Mouse (Mus musculus) naive thymus-derived CD4-positive, alpha-beta T cell, adult 2 months (primary cell): ENCODE results near the gene 1700010B08Rik.
"Not testable (repeated sequence)": the region's sequence is repeated elsewhere in the genome, so short reads cannot be mapped to it uniquely, and the experiment has no call there.

Experiments used
- DNase-seq: peaks from one replicate; pipeline ENCODE4 v3.0.0-alpha.2; 2011; ENCODE audit warnings: low read depth

Gene 1700010B08Rik

GRCm38 (mm10) chr2:173719115-173719514 is at the start of gene 1700010B08Rik:
TSS of gene 1700010B08Rik (plus strand) at chr2:173719415.
- not testable (repeated sequence) for DNase-seq

GRCm38 (mm10) chr2:173672328-173672896 is 46.8 kb upstream of the 1700010B08Rik start:
- DNase-seq = no peak

GRCm38 (mm10) chr2:173673469-173673868 is 45.7 kb upstream of the 1700010B08Rik start:
- no peak for DNase-seq

- no peak for DNase-seq
Measured at GRCm38 (mm10) chr2:173678593-173678992, 40.6 kb upstream of the 1700010B08Rik start.

GRCm38 (mm10) chr2:173679217-173679616 is 40.0 kb upstream of the 1700010B08Rik start:
- peak; percentile 62 for DNase-seq

- DNase-seq = no peak
Measured at GRCm38 (mm10) chr2:173680153-173680552, 39.1 kb upstream of the 1700010B08Rik start.

- no peak for DNase-seq
Measured at GRCm38 (mm10) chr2:173682773-173683172, 36.4 kb upstream of the 1700010B08Rik start.

- no peak for DNase-seq
Measured at GRCm38 (mm10) chr2:173685781-173686361, 33.3 kb upstream of the 1700010B08Rik start.

- no peak for DNase-seq
Measured at GRCm38 (mm10) chr2:173687363-173687762, 31.9 kb upstream of the 1700010B08Rik start.

GRCm38 (mm10) chr2:173689835-173690234 is 29.4 kb upstream of the 1700010B08Rik start:
- no peak for DNase-seq

GRCm38 (mm10) chr2:173691748-173692147 is 27.5 kb upstream of the 1700010B08Rik start:
- no peak for DNase-seq

- DNase-seq = no peak
Measured at GRCm38 (mm10) chr2:173692693-173693092, 26.5 kb upstream of the 1700010B08Rik start.

GRCm38 (mm10) chr2:173698850-173699249 is 20.4 kb upstream of the 1700010B08Rik start:
- DNase-seq = no peak

- no peak for DNase-seq
Measured at GRCm38 (mm10) chr2:173702096-173702866, 16.9 kb upstream of the 1700010B08Rik start.

- no peak for DNase-seq
Measured at GRCm38 (mm10) chr2:173702867-173703237, 16.4 kb upstream of the 1700010B08Rik start.

GRCm38 (mm10) chr2:173705827-173706551 is 13.2 kb upstream of the 1700010B08Rik start:
- DNase-seq = no peak

GRCm38 (mm10) chr2:173707626-173708025 is 11.6 kb upstream of the 1700010B08Rik start:
- DNase-seq = peak; percentile 15

GRCm38 (mm10) chr2:173710193-173710592 is 9.0 kb upstream of the 1700010B08Rik start:
- DNase-seq = no peak

- no peak for DNase-seq
Measured at GRCm38 (mm10) chr2:173712656-173713055, 6.6 kb upstream of the 1700010B08Rik start.

- DNase-seq = no peak
Measured at GRCm38 (mm10) chr2:173713241-173713640, 6.0 kb upstream of the 1700010B08Rik start.

GRCm38 (mm10) chr2:173714620-173715218 is 4.5 kb upstream of the 1700010B08Rik start:
- no peak for DNase-seq

- DNase-seq = no peak
Measured at GRCm38 (mm10) chr2:173716966-173717365, 2.2 kb upstream of the 1700010B08Rik start.
